Mouse (Mus musculus) cerebellum, postnatal 10 days (tissue): ENCODE results near the gene Fbxo3.
"Not testable (repeated sequence)": the region's sequence is repeated elsewhere in the genome, so short reads cannot be mapped to it uniquely, and the experiment has no call there.

Experiments
- DNase-seq, 2 experiments: peaks; one replicate each; pipeline ENCODE4 v3.0.0; 2021; ENCODE audit warnings: mixed read lengths in 2 of 2

Fbxo3 gene

GRCm38 (mm10) chr2:104027458-104028138 lies at the start of gene Fbxo3:
TSS of gene Fbxo3 (plus strand) at chr2:104027721.
- DNase-seq = peak; percentile 92 to 95

GRCm38 (mm10) chr2:103982250-103982649 lies 45.3 kb upstream of the Fbxo3 start:
- peak; percentile 92 to 94 for DNase-seq

DNA sequence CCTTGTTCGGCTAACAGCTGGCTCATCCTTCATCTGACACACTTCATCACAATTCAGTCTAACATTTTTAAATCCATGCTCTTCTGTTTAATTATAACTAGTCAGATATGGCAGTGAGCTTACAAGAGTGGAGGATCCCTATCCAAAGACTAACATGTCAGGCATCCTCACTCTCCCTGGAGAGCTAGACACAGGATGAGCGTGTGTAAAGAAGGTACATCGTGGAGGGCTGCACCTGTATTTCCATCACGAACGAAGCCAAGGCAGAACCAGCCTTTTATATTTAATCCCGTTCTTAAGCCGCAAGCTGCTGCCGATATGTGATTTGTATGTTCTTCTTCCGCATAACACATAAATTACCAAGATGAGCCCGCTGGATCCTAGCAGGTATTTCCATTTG lies 44.4 kb upstream of the Fbxo3 start:
- DNase-seq = no peak

- not testable (repeated sequence) for DNase-seq
Measured at GRCm38 (mm10) chr2:103987595-103987994, 39.9 kb upstream of the Fbxo3 start.

DNA sequence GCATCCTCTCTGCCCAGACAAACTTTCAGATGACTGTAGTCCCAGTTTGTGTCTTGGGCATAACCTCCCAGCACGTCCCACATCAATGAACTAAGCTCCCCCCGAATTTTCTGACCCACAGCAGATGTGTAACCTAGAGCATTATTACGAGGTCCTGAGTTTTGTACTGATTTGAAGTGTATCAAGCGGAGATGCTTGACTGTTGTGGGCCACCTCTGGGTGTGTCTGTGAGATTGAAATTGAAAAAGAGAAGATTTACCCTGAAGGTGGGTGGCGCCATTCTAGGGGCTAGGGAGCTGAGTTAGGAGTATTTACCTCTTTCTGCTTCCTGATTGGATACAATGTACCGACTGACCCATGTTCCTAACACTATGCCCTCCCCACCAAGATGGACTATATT lies 37.8 kb upstream of the Fbxo3 start:
- no peak for DNase-seq

DNA sequence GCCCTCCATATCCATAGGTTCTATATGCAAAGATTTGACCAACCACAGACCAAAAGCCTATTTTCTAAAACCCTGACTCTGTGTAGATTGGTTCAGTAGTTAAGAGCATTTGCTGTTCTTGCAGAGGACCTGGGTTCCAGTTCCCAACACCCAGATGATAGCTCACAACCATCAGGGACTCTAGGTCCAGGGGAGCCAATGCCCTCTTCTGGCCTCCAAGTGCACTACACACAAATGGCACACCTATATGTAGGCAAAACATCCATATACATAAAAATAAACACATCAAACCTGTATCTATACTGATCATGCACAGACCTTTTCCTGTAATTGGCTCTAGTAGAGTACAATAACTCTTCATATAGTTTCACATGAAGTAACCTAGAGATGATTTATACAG lies 36.2 kb upstream of the Fbxo3 start:
- DNase-seq = no peak

DNA sequence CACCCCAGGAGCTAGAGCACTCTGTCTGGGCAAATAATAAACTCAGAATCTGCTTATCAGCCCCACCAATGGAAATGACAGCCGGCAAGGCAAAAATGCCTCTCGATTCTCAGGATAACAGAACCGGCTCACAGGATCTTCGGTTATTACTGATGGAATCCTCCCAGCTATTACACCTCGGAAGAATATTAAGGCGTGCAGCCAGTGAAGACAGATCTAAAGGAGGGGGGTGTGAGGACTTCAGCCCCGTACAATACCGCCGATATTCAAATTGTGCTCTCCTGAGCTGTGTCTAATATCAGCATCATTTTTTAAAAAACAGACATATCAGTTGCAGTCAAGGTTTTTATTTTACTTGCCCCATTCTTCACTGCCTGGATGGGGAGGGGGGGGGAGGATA lies 35.4 kb upstream of the Fbxo3 start:
- DNase-seq = no peak

DNA sequence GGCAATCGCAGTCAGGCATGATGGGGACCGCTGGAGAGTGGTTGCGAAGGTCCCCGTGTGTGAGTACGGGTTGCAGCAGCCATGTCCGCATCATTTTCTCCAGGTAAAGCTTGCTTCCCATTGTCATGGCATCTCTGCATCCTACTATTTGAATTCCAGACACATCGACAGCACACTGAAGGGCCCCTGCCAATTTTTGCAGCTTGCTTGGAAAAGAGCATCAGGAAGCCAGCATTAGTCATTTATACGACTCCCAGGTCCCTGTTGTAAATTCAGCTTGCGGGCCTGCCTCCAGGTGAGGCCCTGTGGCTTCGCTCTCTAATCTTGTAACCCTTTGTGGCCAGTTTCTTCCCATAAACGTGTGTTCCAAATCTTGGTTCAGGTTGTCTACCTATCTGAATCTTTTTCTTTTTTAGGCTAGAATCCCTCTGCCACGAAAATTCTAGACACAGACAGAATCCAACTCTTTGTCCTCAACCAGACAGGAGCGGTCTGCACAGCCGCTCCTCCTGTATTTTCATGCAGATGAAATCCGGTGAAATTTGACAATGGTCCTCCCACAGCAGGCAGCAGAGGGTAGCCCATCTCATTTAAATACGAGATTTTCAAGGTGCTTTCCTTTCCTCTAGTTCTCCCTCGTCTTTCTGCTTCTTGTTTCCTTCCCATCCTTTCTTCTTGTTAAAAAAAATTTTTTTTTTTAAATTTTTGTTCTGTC lies 34.7 kb upstream of the Fbxo3 start:
- peak; percentile 42 to 52 for DNase-seq

- DNase-seq = peak; percentile 31 to 39
Measured at GRCm38 (mm10) chr2:104001076-104001475, 26.4 kb upstream of the Fbxo3 start.

DNA sequence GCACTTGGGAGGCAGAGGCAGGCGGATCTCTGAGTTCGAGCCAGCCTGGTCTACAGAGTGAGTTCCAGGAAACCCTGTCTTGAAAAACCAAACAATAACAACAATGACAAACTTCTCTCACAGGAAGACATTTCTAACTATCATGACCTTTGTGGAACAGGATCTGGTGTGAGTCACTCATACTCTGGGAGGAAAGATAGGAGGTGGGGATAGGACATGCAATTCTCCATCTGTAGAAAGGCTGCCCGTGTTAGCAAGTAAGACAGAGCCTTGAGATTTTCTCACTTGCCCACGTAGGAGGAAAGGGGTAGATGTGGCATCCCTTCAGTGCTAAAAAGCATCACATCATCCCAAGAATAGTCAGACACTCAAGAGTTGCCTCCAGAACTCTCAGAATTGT lies 25.7 kb upstream of the Fbxo3 start:
- no peak for DNase-seq

- peak; percentile 81 to 85 for DNase-seq
Measured at GRCm38 (mm10) chr2:104002711-104003413, 24.7 kb upstream of the Fbxo3 start.

GRCm38 (mm10) chr2:104007793-104008519 lies 19.6 kb upstream of the Fbxo3 start:
- DNase-seq = no peak

- DNase-seq = not testable (repeated sequence)
Measured at GRCm38 (mm10) chr2:104008853-104009252, 18.7 kb upstream of the Fbxo3 start.

DNA sequence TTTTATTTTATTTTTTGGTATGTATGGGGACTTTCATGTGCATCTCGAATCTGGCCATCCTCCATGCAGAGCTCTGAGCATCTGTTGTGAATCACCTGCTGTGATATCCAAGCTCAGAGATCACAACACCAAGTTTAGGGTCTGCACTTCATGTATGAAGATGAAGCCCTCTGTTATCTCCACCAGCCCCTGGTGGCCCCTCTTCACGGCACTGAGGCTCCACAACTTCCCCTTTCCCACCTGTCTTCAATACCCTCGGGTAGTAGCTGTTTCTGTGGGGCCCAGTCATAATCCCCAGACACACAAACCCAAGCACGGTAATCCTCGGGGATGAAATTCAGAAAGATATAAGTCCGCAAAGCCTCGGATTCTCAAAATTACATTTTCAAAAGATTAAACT lies 4.4 kb upstream of the Fbxo3 start:
- no peak for DNase-seq

DNA sequence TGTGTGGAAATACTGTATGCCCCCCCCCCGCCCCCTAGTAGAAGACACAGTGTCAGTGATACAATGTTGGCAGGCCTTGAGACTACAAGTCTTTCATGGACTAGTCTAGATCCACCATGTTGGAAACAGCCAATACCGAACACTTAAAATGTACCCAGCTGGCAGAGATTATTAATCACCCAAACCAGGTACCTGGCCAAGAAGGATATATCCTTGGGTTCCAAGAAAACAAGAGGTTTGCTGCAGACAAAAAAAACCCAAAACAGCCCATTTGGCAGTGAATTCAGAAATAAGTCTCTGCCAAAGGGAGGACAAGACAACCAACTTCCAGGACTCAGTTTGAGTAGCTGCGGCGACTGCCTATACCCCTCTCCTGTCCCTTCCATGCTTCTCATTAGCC lies 2.9 kb upstream of the Fbxo3 start:
- DNase-seq = no peak

DNA sequence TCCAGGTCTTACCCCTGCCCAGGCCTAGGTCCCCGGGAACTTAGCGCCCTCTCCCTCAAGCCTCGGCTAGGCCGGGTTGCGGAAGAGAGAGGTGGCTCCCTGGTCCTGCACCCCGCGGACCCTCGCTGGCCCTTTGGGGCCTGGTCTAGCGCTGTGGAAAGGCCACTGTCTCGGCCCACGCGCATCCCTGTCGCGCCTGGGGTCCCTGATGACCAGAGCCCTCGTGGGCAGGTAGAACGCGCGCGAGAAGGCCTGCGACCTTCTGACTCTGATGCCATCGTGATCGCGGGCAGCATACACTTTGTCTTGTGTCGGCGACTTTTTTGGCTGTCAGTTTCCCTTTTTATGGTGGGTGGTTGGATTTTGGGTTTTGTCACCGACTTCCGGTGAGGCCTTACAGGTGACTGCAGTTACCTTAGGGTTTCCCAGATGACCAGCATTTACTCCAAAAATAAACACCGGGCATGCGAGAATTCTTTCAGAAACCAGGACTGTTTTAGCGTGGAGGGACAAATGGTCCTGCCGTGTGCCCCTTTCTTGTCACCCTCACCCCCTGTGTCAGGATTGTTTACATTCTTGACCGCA lies 710 bp downstream of the Fbxo3 start, which contains the start of gene 4931422A03Rik:
TSS of gene 4931422A03Rik (minus strand) at position 223 of the 585 bp plus-strand sequence.
- no peak for DNase-seq

- no peak for DNase-seq
Measured at GRCm38 (mm10) chr2:104029074-104029473, 1.6 kb downstream of the Fbxo3 start.

DNA sequence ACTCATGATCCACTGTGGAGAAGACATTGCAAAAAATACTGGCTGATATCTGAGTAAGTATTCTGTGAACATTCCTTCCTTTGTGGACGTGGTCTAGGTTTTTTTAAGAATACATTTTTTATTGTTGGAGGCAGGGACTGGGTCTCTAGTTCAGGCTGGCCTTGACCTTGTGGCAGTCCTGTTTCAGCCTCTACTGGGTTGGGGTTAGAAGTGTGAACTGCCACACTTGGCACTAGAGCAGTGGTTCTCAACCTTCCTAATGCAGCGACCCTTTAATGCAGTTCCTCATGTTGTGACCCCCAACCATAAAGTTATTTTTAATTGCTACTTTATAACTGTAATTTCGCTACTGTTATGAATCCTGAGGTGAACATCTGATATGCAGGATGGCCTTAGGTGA lies 2.9 kb downstream of the Fbxo3 start:
- DNase-seq = no peak

GRCm38 (mm10) chr2:104032056-104032455 lies 4.5 kb downstream of the Fbxo3 start:
- no peak for DNase-seq

DNA sequence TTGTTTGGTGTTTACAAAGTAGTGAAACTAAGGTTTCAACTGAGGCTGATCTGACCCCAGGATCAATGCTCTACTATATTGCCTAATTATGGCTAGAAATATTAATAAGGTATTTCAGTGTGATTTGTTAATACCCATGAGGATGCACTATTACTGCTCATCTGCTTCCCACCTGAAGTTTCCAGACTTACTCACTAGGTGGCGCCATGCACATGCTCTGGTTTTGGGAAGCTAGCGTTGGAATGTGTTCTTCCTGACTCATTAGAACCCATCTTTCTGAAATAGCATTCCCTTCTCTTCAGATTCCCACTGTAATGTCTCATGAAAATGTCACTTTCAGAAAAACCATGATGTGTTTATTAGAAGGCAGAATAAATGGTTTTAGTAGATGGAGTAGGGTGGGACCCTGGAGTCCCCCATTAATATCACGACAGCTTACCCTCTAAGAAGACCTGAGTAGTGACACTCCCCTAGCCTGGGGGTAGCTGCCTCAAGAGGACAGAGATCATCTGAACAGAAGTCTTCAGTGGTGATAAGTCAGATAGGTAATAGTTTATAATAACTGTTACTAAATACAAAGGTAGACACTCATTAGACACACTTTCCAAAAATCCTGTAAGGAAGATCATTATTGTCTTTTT lies 7.4 kb downstream of the Fbxo3 start:
- peak; percentile 73 to 80 for DNase-seq

DNA sequence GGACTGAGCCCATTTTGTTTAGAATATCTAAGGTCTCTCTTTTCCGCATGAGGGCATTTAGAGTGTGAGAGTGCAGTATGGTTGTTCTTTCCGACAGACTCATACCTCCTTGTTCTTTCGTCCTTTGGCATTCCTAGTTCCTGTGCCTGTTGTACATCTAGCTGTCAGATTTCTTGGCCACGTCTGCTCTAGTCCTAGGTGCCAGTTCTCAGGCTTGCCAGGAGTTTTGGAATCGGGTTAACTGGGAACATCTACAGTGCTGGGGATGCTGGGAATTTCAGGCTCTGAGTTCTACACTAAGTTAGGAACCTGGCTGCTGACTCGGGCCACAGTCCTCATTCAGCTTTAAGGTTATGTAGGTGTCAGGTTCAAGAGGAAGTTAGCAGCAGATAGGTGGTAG lies 8.1 kb downstream of the Fbxo3 start:
- no peak for DNase-seq

DNA sequence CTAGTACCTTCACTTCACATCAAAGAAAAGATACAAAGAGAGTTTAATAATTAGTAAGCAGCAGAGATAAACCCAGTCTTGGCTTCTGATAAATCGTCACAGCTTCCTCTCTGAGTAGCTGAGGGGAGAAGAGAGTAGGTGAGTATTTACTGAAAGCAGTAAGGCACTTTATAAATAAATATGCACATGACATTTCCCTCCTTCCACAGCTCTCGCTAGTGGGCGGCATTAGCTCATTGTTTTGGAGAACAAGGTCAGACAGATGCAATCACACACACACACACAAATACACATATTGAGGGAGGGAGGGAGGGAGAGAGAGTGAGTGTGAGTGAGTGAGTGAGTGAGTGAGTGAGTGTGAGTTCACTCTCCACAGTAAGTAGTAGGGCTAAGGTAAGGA lies 8.8 kb downstream of the Fbxo3 start:
- DNase-seq = no peak
